Mouse (Mus musculus) intestine, postnatal 0 days (tissue): ENCODE measurements at regions not wholly inside any gene's neighbourhood (a gene's known extent, or its start where the extent isn't known, plus 50 kb on each side); places are given as distances from the start of the nearest gene placed in this dataset.

Experiments
- ATAC-seq: fragments of 200-750 bp; cut with Nextera tagmentation; 2 replicates; pipeline ENCODE4 v1.8.0; 2017; ENCODE audit warnings: mild to moderate bottlenecking, moderate TSS enrichment, moderate library complexity
- H3K27ac ChIP-seq: fragments of 300-500 bp; sonication (generic); 2 replicates; pipeline ENCODE4 v1.5.1; 2014; ENCODE audit warnings: mild to moderate bottlenecking, low read depth, low read length, moderate library complexity
- H3K27me3 ChIP-seq: fragments of 300-500 bp; sonication (generic); replicated peaks from 2 replicates; pipeline ENCODE4 v1.6.1; 2014; ENCODE audit warnings: low read length, mixed read lengths; ENCODE audit not compliant: control insufficient read depth, insufficient read depth
- H3K36me3 ChIP-seq: fragments of 300-500 bp; sonication (generic); 2 replicates; pipeline ENCODE4 v1.6.1; 2014; ENCODE audit warnings: mild to moderate bottlenecking, moderate library complexity; ENCODE audit not compliant: control insufficient read depth, insufficient read depth
- H3K4me1 ChIP-seq: fragments of 300-500 bp; sonication (generic); replicated peaks from 2 replicates; pipeline ENCODE4 v1.6.1; 2014; ENCODE audit warnings: antibody characterized with exemption, low read length, mixed read lengths; ENCODE audit not compliant: control insufficient read depth, insufficient read depth
- H3K4me2 ChIP-seq: fragments of 300-500 bp; sonication (generic); replicated peaks from 2 replicates; pipeline ENCODE4 v1.6.1; 2014; ENCODE audit warnings: low read depth, mild to moderate bottlenecking, moderate library complexity
- H3K4me3 ChIP-seq: fragments of 300-500 bp; sonication (generic); 2 replicates; pipeline ENCODE4 v1.5.1; 2014; ENCODE audit warnings: low read depth, low read length
- H3K9ac ChIP-seq: fragments of 300-500 bp; sonication (generic); 2 replicates; pipeline ENCODE4 v1.6.1; 2014; ENCODE audit warnings: mild to moderate bottlenecking, low read depth, low read length
- H3K9me3 ChIP-seq: fragments of 300-500 bp; sonication (generic); 2 replicates; pipeline ENCODE4 v1.6.1; 2016; ENCODE audit warnings: mixed run types; ENCODE audit not compliant: control insufficient read depth
- CTCF ChIP-seq: sonication (generic); IDR thresholded peaks from 2 replicates; pipeline ENCODE4 v1.5.1; 2016; ENCODE audit warnings: low read depth, mild to moderate bottlenecking, control low read depth, antibody characterized with exemption, moderate library complexity
- WGBS: fragments of 180-500 bp; shearing (Covaris S2); extraction: QIAGEN DNeasy Blood & Tissue Kit; methylation state at CpG from one replicate; pipeline ENCODE4 v1.1.7; 2014; 5-methylcytosine and 5-hydroxymethylcytosine counted together

GRCm38 (mm10) chr7:129984367-129984766, 392.7 kb downstream of the Wdr11 start:
- no peak for ATAC-seq
- Histone ChIP-seq H3K4me2 (no peak overlapping the region), H3K27me3 (no peaks in the 10 kb centered on the region), H3K36me3 (no peaks in the 10 kb centered on the region), H3K27ac (no peak overlapping the region), H3K4me1 (0 out of 2 replicates have a peak, but pooled peaks cover 3% of the 10 kb centered on the region), H3K9me3 (no peaks in the 10 kb centered on the region), H3K4me3 (no peak overlapping the region), H3K9ac (no peak overlapping the region)
- 39% methylated on average over 9 of the region's 9 CpGs for WGBS
- no peak for TF ChIP-seq CTCF

- WGBS, result 44% methylated on average over 6 of the region's 6 CpGs
- no peak overlapping the region for H3K27ac ChIP-seq
- ATAC-seq, result no peak
Measured at GRCm38 (mm10) chr7:129987119-129987665, 395.5 kb downstream of the Wdr11 start.

GRCm38 (mm10) chr7:129987713-129988112, 396.1 kb downstream of the Wdr11 start:
- H3K4me1 ChIP-seq, result no peaks in the 10 kb centered on the region
- H3K27ac ChIP-seq, result no peak overlapping the region
- ATAC-seq, result no peak
- TF ChIP-seq CTCF, result no peak
- no peaks in the 10 kb centered on the region for H3K9me3 ChIP-seq
- WGBS, result 67% methylated on average over 4 of the region's 4 CpGs
- H3K4me3 ChIP-seq, result no peak overlapping the region
- H3K9ac ChIP-seq, result no peak overlapping the region
- no peaks in the 10 kb centered on the region for H3K27me3 ChIP-seq
- no peak overlapping the region for H3K4me2 ChIP-seq
- H3K36me3 ChIP-seq, result no peaks in the 10 kb centered on the region

More at GRCm38 (mm10) chr7:129987119-129987665, 395.5 kb downstream of the Wdr11 start:
- H3K9me3 ChIP-seq, result no peaks in the 10 kb centered on the region
- no peak overlapping the region for H3K4me2 ChIP-seq
- 0 out of 2 replicates have a peak, but pooled peaks cover 3% of the 10 kb centered on the region for H3K4me1 ChIP-seq
- no peaks in the 10 kb centered on the region for H3K36me3 ChIP-seq
- no peak for TF ChIP-seq CTCF
- no peaks in the 10 kb centered on the region for H3K27me3 ChIP-seq
- no peak overlapping the region for H3K4me3 ChIP-seq
- H3K9ac ChIP-seq, result no peak overlapping the region

- WGBS, result 24% methylated on average over 14 of the region's 14 CpGs
- no peak overlapping the region for H3K4me2 ChIP-seq
- peak; percentile 40; the same call in 1 of the 2 replicates for ATAC-seq
- H3K4me1 ChIP-seq, result no peaks in the 10 kb centered on the region
- H3K36me3 ChIP-seq, result no peaks in the 10 kb centered on the region
- TF ChIP-seq CTCF, result no peak
- no peaks in the 10 kb centered on the region for H3K9me3 ChIP-seq
- no peak overlapping the region for H3K9ac ChIP-seq
- H3K27me3 ChIP-seq, result no peaks in the 10 kb centered on the region
- H3K4me3 ChIP-seq, result no peak overlapping the region
- no peak overlapping the region for H3K27ac ChIP-seq
Measured at GRCm38 (mm10) chr7:129993446-129994223, 402.0 kb downstream of the Wdr11 start.

- Histone ChIP-seq H3K27ac (no peak overlapping the region), H3K9ac (no peak overlapping the region), H3K27me3 (no peaks in the 10 kb centered on the region), H3K9me3 (no peaks in the 10 kb centered on the region), H3K4me1 (no peaks in the 10 kb centered on the region), H3K4me2 (no peak overlapping the region), H3K36me3 (no peaks in the 10 kb centered on the region), H3K4me3 (no peak overlapping the region)
- TF ChIP-seq CTCF, result no peak
- WGBS, result 88% methylated on average over 7 of the region's 7 CpGs
- no peak for ATAC-seq
Measured at GRCm38 (mm10) chr7:129995529-129995928, 403.9 kb downstream of the Wdr11 start.

- H3K4me1 ChIP-seq, result no peaks in the 10 kb centered on the region
- H3K4me3 ChIP-seq, result no peak overlapping the region
- H3K9ac ChIP-seq, result no peak overlapping the region
- 65% methylated on average over 10 of the region's 10 CpGs for WGBS
- H3K27ac ChIP-seq, result no peak overlapping the region; the same call in 1 of the 2 replicates
- H3K36me3 ChIP-seq, result no peaks in the 10 kb centered on the region
- TF ChIP-seq CTCF, result no peak
- no peak overlapping the region for H3K4me2 ChIP-seq
- no peaks in the 10 kb centered on the region for H3K27me3 ChIP-seq
- ATAC-seq, result no peak
- no peaks in the 10 kb centered on the region for H3K9me3 ChIP-seq
Measured at GRCm38 (mm10) chr7:130001064-130001463, 409.4 kb downstream of the Wdr11 start.
